In genomic region chr13:113838601-113839576, GRCm38 (mm10) we compare ENCODE assay signal across 17 mouse cellular contexts. TPM values are rescaled to one million over a fixed set of nuclear protein-coding genes. Genes with fewer than 3 reads are reported as not detected.
DNase-seq lines count a peak whose midpoint lies in the region; ATAC-seq lines count a peak whose summit lies in the region.
"Had no signal": no experiment of that assay in that cellular context is flagged by ENCODE, and none has a peak within 500 bp of the region (broad histone marks: within the 10 kb centered on the region; RNA-seq: fewer than 3 reads in every experiment).

No protein-coding gene starts in this region.

- no peaks in the 10 kb centered on the region for H3K27me3 ChIP-seq in kidney, embryonic 15.5 days
- H3K27me3 ChIP-seq: CH12.LX; forebrain, embryonic 13.5 days; hindbrain, embryonic 13.5 days had no signal

- no peak overlapping the region for H3K4me3 ChIP-seq in kidney, embryonic 15.5 days (replicated peaks)
- H3K4me3 ChIP-seq: embryonic facial prominence, embryonic 10.5 days; forebrain, embryonic 13.5 days; hindbrain, embryonic 13.5 days had no signal

- no peak overlapping the region for H3K4me2 ChIP-seq in kidney, embryonic 15.5 days
- H3K4me2 ChIP-seq: forebrain, embryonic 13.5 days; hindbrain, embryonic 13.5 days had no signal

- no peaks in the 10 kb centered on the region; the same call in 1 of the 2 replicates for H3K9me3 ChIP-seq in kidney, embryonic 15.5 days (replicated peaks)
- H3K9me3 ChIP-seq: embryonic facial prominence, embryonic 10.5 days; forebrain, embryonic 13.5 days; hindbrain, embryonic 13.5 days had no signal

- 77% methylated on average over 16 of the region's 16 CpGs for WGBS in kidney, embryonic 15.5 days

- 0 out of 2 replicates have a peak overlapping the region, but pooled peaks have one; percentile 27 for H3K27ac ChIP-seq in kidney, embryonic 15.5 days
- H3K27ac ChIP-seq: embryonic facial prominence, embryonic 10.5 days; forebrain, embryonic 13.5 days; hindbrain, embryonic 13.5 days; hindbrain, postnatal 0 days had no signal

- peaks cover 12% of the 10 kb centered on the region; the same call in 1 of the 2 replicates for H3K36me3 ChIP-seq in kidney, embryonic 15.5 days
- H3K36me3 ChIP-seq: hindbrain, embryonic 13.5 days had no signal

- no peak overlapping the region for H3K9ac ChIP-seq in kidney, embryonic 15.5 days
- H3K9ac ChIP-seq: forebrain, embryonic 13.5 days; forebrain, postnatal 0 days; hindbrain, embryonic 13.5 days had no signal

- DNase-seq in kidney, postnatal 25 days: no peak
- DNase-seq in ES-CJ7 (ENCODE audit: low read depth, low spot score) (peak; percentile 76), ZHBTc4 (ENCODE audit: low read depth, low spot score) (peak; percentile 78)
- DNase-seq in urinary bladder, postnatal 14 days (ENCODE audit: low spot score): no peak
- DNase-seq in left cerebral cortex, adult 18-20 months (ENCODE audit: low spot score in 2 of 2): no peak
- DNase-seq: adrenal gland, adult 2 months; adrenal gland, postnatal 25 days; cerebellum, adult 2 months; forebrain, postnatal 0 days; gastrocnemius, postnatal 14 days; heart, postnatal 14 days had no signal

- ATAC-seq in kidney, embryonic 15.5 days (replicated peaks; ENCODE audit: low FRiP score): peak; percentile 10; the same call in 1 of the 2 replicates
- ATAC-seq: forebrain, embryonic 13.5 days; forebrain, postnatal 0 days; hindbrain, postnatal 0 days had no signal

- peaks cover 13% of the 10 kb centered on the region for H3K4me1 ChIP-seq in kidney, embryonic 15.5 days
- H3K4me1 ChIP-seq: forebrain, embryonic 13.5 days; hindbrain, embryonic 13.5 days had no signal

RNA-seq across cellular contexts. Expression of gene Arl15, which starts 44.6 kb away (rescaled TPM):
- 13.8 and 14.1 TPM in 2 replicates for polyA plus RNA-seq in kidney, embryonic 15.5 days (2015; fragmentation: Nextera tagmentation; extraction: Ambion mirVana)
- total RNA-seq in left cerebral cortex, adult 18-20 months (2021): 10 to 100 TPM; 35.5 to 37.7 TPM

Comparison
In these comparisons a context has a peak if more than half of its experiments do, and no peak if none do; other contexts are left out.
1. DNase-seq: peak in ES-CJ7 (single experiment) and ZHBTc4 (single experiment); none in kidney, postnatal 25 days (0 of 2), urinary bladder, postnatal 14 days (single experiment) and left cerebral cortex, adult 18-20 months (0 of 2).